Mouse (Mus musculus): ENCODE data around the gene Hepacam2. TPM values are rescaled to one million over a fixed set of nuclear protein-coding genes. Genes with fewer than 3 reads are reported as not detected.
"Not testable (repeated sequence)": the region's sequence is repeated elsewhere in the genome, so short reads cannot be mapped to it uniquely, and the experiment has no call there.

Gene Hepacam2
- polyA plus RNA-seq, 1 experiment from 2014 or later: 16.6 TPM

DNA sequence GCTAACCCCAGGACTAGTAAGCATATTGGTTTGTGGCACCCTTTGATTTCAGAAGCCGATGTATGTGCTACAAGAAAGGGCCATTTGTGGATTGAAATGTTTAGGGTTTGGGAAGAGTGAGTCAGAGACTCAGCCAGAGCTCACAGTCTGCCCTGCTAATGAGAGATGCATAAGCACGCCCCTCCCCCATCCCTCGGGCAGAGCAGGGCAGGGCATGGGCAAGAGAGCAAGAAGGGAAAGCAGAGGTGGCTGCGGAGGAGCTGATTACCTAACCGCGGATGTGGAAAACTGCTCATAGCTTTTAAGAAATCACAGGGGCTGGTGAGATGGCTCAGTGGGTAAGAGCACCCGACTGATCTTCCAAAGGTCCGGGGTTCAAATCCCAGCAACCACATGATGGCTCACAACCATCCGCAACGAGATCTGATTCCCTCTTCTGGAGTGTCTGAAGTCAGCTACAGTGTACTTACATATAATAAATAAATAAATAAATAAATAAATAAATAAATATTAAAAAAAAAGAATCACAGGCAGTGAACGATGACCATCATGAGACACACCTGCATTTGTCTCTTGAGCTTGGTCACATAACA, 42.1 kb downstream of the Hepacam2 start:
- no peaks in the 10 kb centered on the region for H3K36me3 ChIP-seq
- WGBS: 62% methylated on average over 11 of the region's 11 CpGs
- no peak for ATAC-seq
- H3K4me1 ChIP-seq (replicated peaks): no peaks in the 10 kb centered on the region
- no peak overlapping the region for H3K4me2 ChIP-seq (replicated peaks)
- no peak overlapping the region for H3K4me3 ChIP-seq (replicated peaks)
- no peak overlapping the region for H3K27ac ChIP-seq
- H3K9ac ChIP-seq: no peak overlapping the region
- no peaks in the 10 kb centered on the region for H3K27me3 ChIP-seq (replicated peaks)
- no peaks in the 10 kb centered on the region for H3K9me3 ChIP-seq

GRCm38 (mm10) chr6:3454421-3454820, 43.7 kb downstream of the Hepacam2 start:
- Histone ChIP-seq H3K27ac (no peak overlapping the region), H3K4me3 (replicated peaks) (no peak overlapping the region), H3K27me3 (replicated peaks) (no peaks in the 10 kb centered on the region), H3K9me3 (no peaks in the 10 kb centered on the region), H3K4me1 (replicated peaks) (no peaks in the 10 kb centered on the region), H3K4me2 (replicated peaks) (no peak overlapping the region), H3K36me3 (no peaks in the 10 kb centered on the region), H3K9ac (no peak overlapping the region)
- WGBS: 43% methylated on average over 5 of the region's 5 CpGs
- no peak for ATAC-seq

GRCm38 (mm10) chr6:3447404-3447803, 50.7 kb downstream of the Hepacam2 start:
- Histone ChIP-seq H3K9me3 (no peaks in the 10 kb centered on the region), H3K9ac (no peak overlapping the region), H3K36me3 (no peaks in the 10 kb centered on the region), H3K4me3 (replicated peaks) (no peak overlapping the region), H3K27ac (no peak overlapping the region), H3K27me3 (replicated peaks) (no peaks in the 10 kb centered on the region), H3K4me1 (replicated peaks) (no peaks in the 10 kb centered on the region), H3K4me2 (replicated peaks) (no peak overlapping the region)
- 8% methylated on average over 5 of the region's 5 CpGs for WGBS
- peak; percentile 81 for ATAC-seq

DNA sequence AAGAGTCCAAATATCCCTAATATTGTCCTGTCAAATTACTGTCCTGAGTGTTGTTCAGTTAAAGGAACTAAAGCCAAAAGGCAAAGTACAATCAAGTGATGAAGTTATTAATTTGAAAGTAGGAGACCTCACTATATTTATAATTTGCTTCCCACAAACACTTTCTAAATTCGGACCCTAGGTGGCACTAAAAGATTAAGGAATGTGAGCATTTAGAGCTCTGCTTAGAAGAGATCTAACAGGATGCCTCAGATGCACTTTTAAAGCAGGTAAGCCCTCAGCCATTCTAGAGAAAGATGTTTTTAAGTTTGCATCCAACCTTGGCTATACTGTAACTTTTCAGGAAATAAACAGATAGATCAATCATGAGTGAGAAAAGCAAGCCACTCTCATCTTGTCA, 54.2 kb downstream of the Hepacam2 start:
- Histone ChIP-seq H3K4me2 (replicated peaks) (no peak overlapping the region), H3K9ac (no peak overlapping the region), H3K36me3 (no peaks in the 10 kb centered on the region), H3K27me3 (replicated peaks) (no peaks in the 10 kb centered on the region), H3K4me1 (replicated peaks) (no peaks in the 10 kb centered on the region), H3K27ac (no peak overlapping the region), H3K4me3 (replicated peaks) (no peak overlapping the region), H3K9me3 (no peaks in the 10 kb centered on the region)
- WGBS: 11% methylated on average over 1 of the region's 1 CpGs
- no peak for ATAC-seq

GRCm38 (mm10) chr6:3436087-3436486, 62.0 kb downstream of the Hepacam2 start:
- Histone ChIP-seq H3K27me3 (replicated peaks) (no peaks in the 10 kb centered on the region), H3K4me2 (replicated peaks) (no peak overlapping the region), H3K9me3 (no peaks in the 10 kb centered on the region), H3K36me3 (no peaks in the 10 kb centered on the region), H3K27ac (no peak overlapping the region), H3K4me1 (replicated peaks) (no peaks in the 10 kb centered on the region), H3K4me3 (replicated peaks) (no peak overlapping the region), H3K9ac (no peak overlapping the region)
- no peak for ATAC-seq

DNA sequence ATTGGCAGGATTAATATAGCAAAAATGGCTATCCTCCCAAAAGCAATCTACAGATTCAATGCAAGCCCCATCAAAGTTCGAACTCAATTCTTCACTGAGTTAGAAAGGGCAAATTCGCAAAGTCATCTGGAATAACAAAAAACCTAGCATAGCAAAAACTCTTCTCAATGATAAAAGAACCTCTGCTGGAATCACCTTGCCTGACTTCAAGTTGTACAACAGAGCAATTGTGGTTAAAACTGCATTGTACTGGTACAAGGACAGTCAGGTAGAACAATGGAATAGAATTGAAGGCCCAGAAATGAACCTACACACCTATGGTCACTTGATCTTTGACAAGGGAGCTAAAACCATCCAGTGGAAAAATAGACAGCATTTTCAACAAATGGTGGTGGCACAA, 67.1 kb downstream of the Hepacam2 start:
- not testable (repeated sequence) for H3K27me3 ChIP-seq (replicated peaks)
- WGBS: 85% methylated on average over 2 of the region's 2 CpGs

DNA sequence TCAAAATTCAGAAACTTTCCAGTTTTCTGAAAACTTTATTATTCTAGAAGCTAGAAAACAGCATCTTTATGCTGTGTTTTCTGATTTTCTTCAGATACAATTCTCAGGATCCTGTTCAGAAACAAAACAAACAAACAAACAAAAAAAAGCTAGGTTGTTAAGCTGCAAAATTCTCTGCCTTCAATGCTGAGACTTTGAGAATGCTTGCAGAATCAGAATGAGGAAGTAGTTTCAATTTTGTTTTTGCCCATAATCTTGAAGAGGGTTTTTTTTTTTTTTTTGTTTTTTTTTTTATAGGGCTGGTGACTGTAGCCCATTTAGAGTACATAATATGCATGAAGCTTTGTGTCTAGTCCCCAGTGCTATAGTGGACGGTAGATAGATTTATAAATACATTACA, 71.1 kb downstream of the Hepacam2 start:
- H3K9ac ChIP-seq: no peak overlapping the region
- H3K4me3 ChIP-seq (replicated peaks): no peak overlapping the region
- no peaks in the 10 kb centered on the region for H3K27me3 ChIP-seq (replicated peaks)
- WGBS: 83% methylated on average over 1 of the region's 1 CpGs
- H3K36me3 ChIP-seq: no peaks in the 10 kb centered on the region
- ATAC-seq: no peak
- no peak overlapping the region for H3K4me2 ChIP-seq (replicated peaks)
- H3K9me3 ChIP-seq: no peaks in the 10 kb centered on the region
- no peak overlapping the region for H3K27ac ChIP-seq
- H3K4me1 ChIP-seq (replicated peaks): no peaks in the 10 kb centered on the region

More for the DNA sequence above, 67.1 kb downstream of the Hepacam2 start:
- H3K36me3 ChIP-seq; H3K27ac ChIP-seq; ATAC-seq; H3K4me2 ChIP-seq (replicated peaks); H3K4me3 ChIP-seq (replicated peaks); H3K9me3 ChIP-seq; H3K4me1 ChIP-seq (replicated peaks); H3K9ac ChIP-seq: not testable (repeated sequence)

GRCm38 (mm10) chr6:3425333-3425732, 72.8 kb downstream of the Hepacam2 start:
- ATAC-seq: peak; percentile 91
- H3K4me3 ChIP-seq (replicated peaks); H3K27ac ChIP-seq; H3K9ac ChIP-seq; H3K4me1 ChIP-seq (replicated peaks); H3K4me2 ChIP-seq (replicated peaks); H3K36me3 ChIP-seq; H3K27me3 ChIP-seq (replicated peaks); H3K9me3 ChIP-seq: not testable (repeated sequence)

DNA sequence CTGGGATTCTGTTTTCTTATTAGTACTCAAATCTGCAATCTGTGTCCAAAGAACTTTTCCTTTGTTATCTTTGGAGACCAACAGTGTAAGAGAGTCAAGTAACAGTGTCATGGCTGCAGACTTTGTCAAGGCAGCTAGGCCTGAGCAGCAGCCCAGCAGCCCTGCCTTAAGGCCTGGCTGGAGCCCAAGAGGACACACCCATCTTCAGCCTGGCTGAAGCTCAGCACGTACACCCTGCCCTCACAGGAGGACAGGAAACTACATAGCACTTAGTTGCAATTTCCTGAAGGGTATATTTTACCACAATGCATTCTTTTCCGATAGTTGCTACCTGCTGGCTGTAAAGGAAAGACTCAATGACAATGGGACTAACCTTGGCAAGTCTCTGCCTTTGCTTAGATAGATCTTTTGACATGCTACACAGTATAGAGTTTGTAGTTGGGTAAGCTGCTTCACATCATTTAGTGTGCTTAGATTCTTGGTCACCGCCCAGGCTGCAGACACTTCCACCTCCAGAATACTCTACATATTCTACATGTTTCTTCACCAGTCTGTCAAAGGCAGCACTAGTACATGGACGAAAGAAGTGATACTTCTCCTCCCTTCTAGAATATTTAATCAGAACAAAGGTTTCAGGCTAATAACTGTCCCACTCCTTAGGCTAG, 73.4 kb downstream of the Hepacam2 start:
- not testable (repeated sequence) for H3K4me2 ChIP-seq (replicated peaks); H3K4me3 ChIP-seq (replicated peaks); H3K4me1 ChIP-seq (replicated peaks); H3K9ac ChIP-seq; H3K27me3 ChIP-seq (replicated peaks); H3K36me3 ChIP-seq; H3K9me3 ChIP-seq; H3K27ac ChIP-seq
- peak; percentile 97 for ATAC-seq
- WGBS: 10% methylated on average over 1 of the region's 4 CpGs

Other genes with a start within 250 kb of the Hepacam2 start
- 7.1 and 9.4 TPM in 2 replicates for gene Samd9l, start 98.7 kb downstream of the Hepacam2 start, polyA plus RNA-seq (2015; fragmentation: Nextera tagmentation; extraction: Ambion mirVana)
- 28.4 and 30.8 TPM in 2 replicates for gene Vps50, start 84 bp upstream of the Hepacam2 start, polyA plus RNA-seq (2015; fragmentation: Nextera tagmentation; extraction: Ambion mirVana)

Data from intestine, embryonic 15.5 days (tissue).